Mouse (Mus musculus) E14TG2a.4 (cell line): ENCODE data around the gene Wdr62.

Experiments used
- H3K27me3 ChIP-seq: 2 replicates; pipeline ENCODE4 v1.6.1; 2014; ENCODE audit warnings: low read length, control low read depth; ENCODE audit not compliant: insufficient read depth
- H3K36me3 ChIP-seq: 2 replicates; pipeline ENCODE4 v1.6.1; 2014; ENCODE audit warnings: low read length, control low read depth; ENCODE audit not compliant: insufficient read depth
- H3K4me1 ChIP-seq: replicated peaks from 2 replicates; pipeline ENCODE4 v1.6.1; 2014; ENCODE audit warnings: low read depth, low read length, control low read depth
- H3K4me3 ChIP-seq: replicated peaks from 2 replicates; pipeline ENCODE4 v1.5.1; 2014; ENCODE audit warnings: mild to moderate bottlenecking, low read length
- H3K9me3 ChIP-seq: 2 replicates; pipeline ENCODE4 v1.6.1; 2014; ENCODE audit warnings: low read length, control low read depth
- CTCF ChIP-seq: conservative IDR thresholded peaks from 2 replicates; pipeline ENCODE4 v1.5.1; 2014; ENCODE audit warnings: low read length
- NANOG ChIP-seq: IDR thresholded peaks from 2 replicates; pipeline ENCODE4 v1.6.1; 2014; ENCODE audit warnings: borderline replicate concordance, low read length, mixed read lengths
- POU5F1 ChIP-seq: IDR thresholded peaks from 2 replicates; pipeline ENCODE4 v1.6.1; 2014; ENCODE audit warnings: low read length, borderline replicate concordance

The Wdr62 gene

GRCm38 (mm10) chr7:30198481-30198971 is 81.7 kb downstream of the Wdr62 start, which contains the start of gene Capns1:
Gene Capns1 (minus strand): TSS chr7:30198811.
- TF ChIP-seq CTCF: peak; percentile 89
- TF ChIP-seq NANOG: no peak
- Histone ChIP-seq H3K4me1 (peaks cover 77% of the 10 kb centered on the region), H3K9me3 (no peaks in the 10 kb centered on the region), H3K4me3 (peak within 1 kb of the TSS; percentile 95), H3K36me3 (peaks cover 10% of the 10 kb centered on the region), H3K27me3 (no peaks in the 10 kb centered on the region)

GRCm38 (mm10) chr7:30197592-30198129 is 82.6 kb downstream of the Wdr62 start:
- no peaks in the 10 kb centered on the region for H3K9me3 ChIP-seq
- peaks cover 10% of the 10 kb centered on the region for H3K36me3 ChIP-seq
- peak overlapping the region; percentile 95 for H3K4me3 ChIP-seq
- TF ChIP-seq NANOG (0 out of 2 replicates have a peak, but pooled peaks have one; percentile 8), CTCF (no peak)
- H3K4me1 ChIP-seq: peaks cover 73% of the 10 kb centered on the region
- no peaks in the 10 kb centered on the region for H3K27me3 ChIP-seq

- H3K27me3 ChIP-seq: no peaks in the 10 kb centered on the region
- H3K9me3 ChIP-seq: no peaks in the 10 kb centered on the region
- H3K4me3 ChIP-seq: peak overlapping the region; percentile 95
- H3K4me1 ChIP-seq: peaks cover 78% of the 10 kb centered on the region
- peaks cover 25% of the 10 kb centered on the region for H3K36me3 ChIP-seq
- TF ChIP-seq POU5F1 (no peak), NANOG (no peak), CTCF (no peak)
These were observed 84.0 kb downstream of the Wdr62 start for GRCm38 (mm10) chr7:30196171-30196570.

- Histone ChIP-seq H3K9me3 (no peaks in the 10 kb centered on the region), H3K27me3 (no peaks in the 10 kb centered on the region), H3K4me1 (peaks cover 80% of the 10 kb centered on the region), H3K36me3 (peaks cover 32% of the 10 kb centered on the region), H3K4me3 (peak overlapping the region; percentile 95)
- TF ChIP-seq CTCF: no peak
- TF ChIP-seq NANOG: no peak
These were observed 84.8 kb downstream of the Wdr62 start for GRCm38 (mm10) chr7:30195461-30195860.

GRCm38 (mm10) chr7:30194884-30195283 is 85.3 kb downstream of the Wdr62 start:
- Histone ChIP-seq H3K9me3 (no peaks in the 10 kb centered on the region), H3K27me3 (no peaks in the 10 kb centered on the region), H3K4me1 (peaks cover 80% of the 10 kb centered on the region), H3K4me3 (peak overlapping the region; percentile 95), H3K36me3 (peaks cover 38% of the 10 kb centered on the region)
- no peak for TF ChIP-seq NANOG
- TF ChIP-seq POU5F1: no peak
- no peak for TF ChIP-seq CTCF

- Histone ChIP-seq H3K4me1 (peaks cover 78% of the 10 kb centered on the region), H3K36me3 (peaks cover 43% of the 10 kb centered on the region), H3K27me3 (no peaks in the 10 kb centered on the region), H3K9me3 (no peaks in the 10 kb centered on the region), H3K4me3 (peak overlapping the region; percentile 95)
- no peak for TF ChIP-seq NANOG
- no peak for TF ChIP-seq CTCF
- TF ChIP-seq POU5F1: no peak
These were observed 86.0 kb downstream of the Wdr62 start for GRCm38 (mm10) chr7:30194101-30194831.

GRCm38 (mm10) chr7:30193581-30194100 is 86.6 kb downstream of the Wdr62 start:
- Histone ChIP-seq H3K4me3 (peak overlapping the region; percentile 95), H3K9me3 (no peaks in the 10 kb centered on the region), H3K27me3 (no peaks in the 10 kb centered on the region), H3K36me3 (peaks cover 49% of the 10 kb centered on the region), H3K4me1 (peaks cover 80% of the 10 kb centered on the region)
- TF ChIP-seq POU5F1 (no peak), NANOG (no peak), CTCF (no peak)

- Histone ChIP-seq H3K27me3 (no peaks in the 10 kb centered on the region), H3K9me3 (no peaks in the 10 kb centered on the region), H3K4me1 (peaks cover 80% of the 10 kb centered on the region), H3K4me3 (peak overlapping the region; percentile 95), H3K36me3 (peaks cover 55% of the 10 kb centered on the region)
- no peak for TF ChIP-seq POU5F1
These were observed 87.2 kb downstream of the Wdr62 start for GRCm38 (mm10) chr7:30193013-30193412.

GRCm38 (mm10) chr7:30192088-30192487 is 88.1 kb downstream of the Wdr62 start:
- peak overlapping the region; percentile 95 for H3K4me3 ChIP-seq
- peaks cover 80% of the 10 kb centered on the region for H3K4me1 ChIP-seq
- TF ChIP-seq CTCF (no peak), POU5F1 (no peak), NANOG (no peak)
- H3K9me3 ChIP-seq: no peaks in the 10 kb centered on the region
- peaks cover 65% of the 10 kb centered on the region for H3K36me3 ChIP-seq
- H3K27me3 ChIP-seq: no peaks in the 10 kb centered on the region
